21 mouse cellular contexts compared by ENCODE assay signal in the genomic region with DNA sequence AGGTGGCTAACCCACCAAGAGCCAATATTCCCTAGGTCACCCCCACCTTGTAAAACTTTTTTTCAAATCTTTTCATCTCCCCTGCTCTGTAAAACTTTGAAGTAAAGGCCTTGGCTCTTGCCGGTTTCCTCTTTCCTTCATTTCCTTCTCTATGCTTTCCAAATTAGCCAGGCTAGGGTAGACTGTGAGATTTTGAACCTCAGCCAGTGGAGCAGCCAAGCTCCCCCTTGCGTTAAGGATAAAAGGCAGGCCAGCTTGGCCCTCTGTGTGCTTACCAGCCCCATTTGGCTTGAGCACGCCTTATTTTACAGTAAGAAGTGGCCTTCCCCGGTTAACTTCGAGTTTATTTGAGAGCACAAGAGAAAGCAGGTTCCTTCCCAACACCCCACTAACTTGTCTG. TPM values are rescaled to one million over a fixed set of nuclear protein-coding genes. Genes with fewer than 3 reads are reported as not detected.
DNase-seq lines count a peak whose midpoint lies in the region; ATAC-seq and TF ChIP-seq lines count a peak whose summit lies in the region.
"Had no signal": no experiment of that assay in that cellular context is flagged by ENCODE, and none has a peak within 500 bp of the region (broad histone marks: within the 10 kb centered on the region; RNA-seq: fewer than 3 reads in every experiment).

No protein-coding gene starts in this region.

- H3K4me3 ChIP-seq in heart, adult 2 months: no peak overlapping the region
- no peak overlapping the region for H3K4me3 ChIP-seq in heart, embryonic 12.5 days
- H3K4me3 ChIP-seq in embryonic facial prominence, embryonic 10.5 days: no peak overlapping the region
- H3K4me3 ChIP-seq in limb, embryonic 10.5 days: no peak overlapping the region
- H3K4me3 ChIP-seq: forebrain, embryonic 10.5 days; liver, embryonic 15.5 days; midbrain, embryonic 12.5 days; stomach, embryonic 15.5 days had no signal

- no peak overlapping the region for H3K27ac ChIP-seq in heart, adult 2 months
- no peak overlapping the region for H3K27ac ChIP-seq in heart, embryonic 12.5 days (ENCODE audit: poor library complexity, severe bottlenecking)
- H3K27ac ChIP-seq in embryonic facial prominence, embryonic 10.5 days (replicated peaks): 0 out of 2 replicates have a peak overlapping the region, but pooled peaks have one; percentile 14
- peak overlapping the region; percentile 77 for H3K27ac ChIP-seq in limb, embryonic 10.5 days
- H3K27ac ChIP-seq: forebrain, embryonic 10.5 days; liver, embryonic 15.5 days; macrophage; midbrain, embryonic 12.5 days; stomach, embryonic 15.5 days had no signal

- no peak for TF ChIP-seq EP300 in heart, adult 2 months (IDR thresholded peaks at IDR 0.05; ENCODE audit: insufficient read depth, low read depth, low read length)

- TF ChIP-seq CTCF in heart, adult 2 months (IDR thresholded peaks at IDR 0.05): peak; percentile 33

- H3K79me2 ChIP-seq in heart, adult 2 months (replicated peaks; ENCODE audit: control insufficient read depth, insufficient read depth, low read length): no peaks in the 10 kb centered on the region

- DNase-seq in heart, adult 2 months: no peak
- peak; percentile 25 for DNase-seq in left cerebral cortex, postnatal 4 days
- no peak for DNase-seq in left cerebral cortex, adult 11 months (ENCODE audit: low spot score)
- DNase-seq in embryonic facial prominence, embryonic 10.5 days (ENCODE audit: low spot score): no peak
- DNase-seq in limb, embryonic 10.5 days (ENCODE audit: low spot score): no peak
- DNase-seq in right cerebral cortex, adult 2 months (ENCODE audit: low spot score in 2 of 2): no peak
- no peak for DNase-seq in yolk sac, embryonic 10.5 days (ENCODE audit: low spot score)
- DNase-seq: adrenal gland, adult 8-10 months; cerebellum, adult 11-12 months; cerebellum, postnatal 36 days; heart, postnatal 4 days; kidney, adult 8-10 months had no signal

- no peaks in the 10 kb centered on the region for H3K36me3 ChIP-seq in heart, adult 2 months (ENCODE audit: control insufficient read depth, insufficient read depth, low read length)
- H3K36me3 ChIP-seq in heart, embryonic 12.5 days: peaks cover 21% of the 10 kb centered on the region
- peaks cover 13% of the 10 kb centered on the region for H3K36me3 ChIP-seq in embryonic facial prominence, embryonic 10.5 days (replicated peaks)
- H3K36me3 ChIP-seq in limb, embryonic 10.5 days: peaks cover 15% of the 10 kb centered on the region
- H3K36me3 ChIP-seq: liver, embryonic 15.5 days had no signal

- no peak for ATAC-seq in heart, embryonic 12.5 days (ENCODE audit: insufficient number of reproducible peaks, low FRiP score)

- H3K27me3 ChIP-seq in heart, adult 2 months (ENCODE audit: control insufficient read depth, insufficient read depth, low read length): no peaks in the 10 kb centered on the region
- no peaks in the 10 kb centered on the region for H3K27me3 ChIP-seq in heart, embryonic 12.5 days (replicated peaks)
- no peaks in the 10 kb centered on the region for H3K27me3 ChIP-seq in embryonic facial prominence, embryonic 10.5 days (replicated peaks; ENCODE audit: low read depth, poor library complexity, severe bottlenecking)
- H3K27me3 ChIP-seq in limb, embryonic 10.5 days (ENCODE audit: low read depth, poor library complexity, severe bottlenecking): no peaks in the 10 kb centered on the region
- H3K27me3 ChIP-seq: liver, embryonic 15.5 days; midbrain, embryonic 12.5 days; stomach, embryonic 15.5 days had no signal

- WGBS in heart, adult 2 months: 26% methylated on average over 5 of the region's 5 CpGs
- WGBS in heart, embryonic 12.5 days: 59% methylated on average over 5 of the region's 5 CpGs
- WGBS in embryonic facial prominence, embryonic 10.5 days: 77% methylated on average over 5 of the region's 5 CpGs
- WGBS in limb, embryonic 10.5 days: 41% methylated on average over 5 of the region's 5 CpGs

- no peaks in the 10 kb centered on the region for H3K9me3 ChIP-seq in heart, embryonic 12.5 days (replicated peaks)
- no peaks in the 10 kb centered on the region for H3K9me3 ChIP-seq in embryonic facial prominence, embryonic 10.5 days
- no peaks in the 10 kb centered on the region for H3K9me3 ChIP-seq in limb, embryonic 10.5 days (replicated peaks)
- H3K9me3 ChIP-seq: forebrain, embryonic 10.5 days; liver, embryonic 15.5 days; midbrain, embryonic 12.5 days; stomach, embryonic 15.5 days had no signal

- H3K4me2 ChIP-seq in heart, embryonic 12.5 days: no peak overlapping the region
- H3K4me2 ChIP-seq: liver, embryonic 15.5 days; midbrain, embryonic 12.5 days; stomach, embryonic 15.5 days had no signal

- no peak for TF ChIP-seq POLR2A in heart, adult 2 months (IDR thresholded peaks at IDR 0.05; ENCODE audit: insufficient read depth, low read depth, low read length)

- intact Hi-C loops in heart, adult 2 months (cut with DNase I): no loop called here
- intact Hi-C loops in left cerebral cortex, postnatal 4 days (cut with DNase I): loop anchor here (5.0 kb wide), 1 partner anchor 63 kb away; no protein-coding TSS in a partner anchor

- H3K4me1 ChIP-seq in heart, adult 2 months (ENCODE audit: control insufficient read depth, insufficient read depth, low read length): no peaks in the 10 kb centered on the region; the same call in none of the 2 replicates
- peaks cover 7% of the 10 kb centered on the region for H3K4me1 ChIP-seq in heart, embryonic 12.5 days (replicated peaks)
- H3K4me1 ChIP-seq in embryonic facial prominence, embryonic 10.5 days: peaks cover 46% of the 10 kb centered on the region
- peaks cover 67% of the 10 kb centered on the region for H3K4me1 ChIP-seq in limb, embryonic 10.5 days

- H3K9ac ChIP-seq in heart, adult 2 months (ENCODE audit: low read depth, low read length): no peak overlapping the region
- no peak overlapping the region for H3K9ac ChIP-seq in heart, embryonic 12.5 days
- H3K9ac ChIP-seq: liver, embryonic 15.5 days; midbrain, embryonic 12.5 days; stomach, embryonic 15.5 days had no signal

RNA-seq across cellular contexts. Expression of gene Dupd1, which starts 39.9 kb away (rescaled TPM):
- not detected for total RNA-seq in heart, adult 2 months (2021)
- polyA plus RNA-seq in heart, adult 2 months (2012; rRNA removed): 0.12 TPM in 1 of 2 replicates, not detected in the other
- 0.17 and 0.23 TPM in 2 replicates for polyA plus RNA-seq in heart, embryonic 12.5 days (2016; fragmentation: Nextera tagmentation; extraction: Ambion mirVana)
- total RNA-seq in left cerebral cortex, postnatal 4 days (2021): not detected
- not detected in 2 replicates for polyA plus RNA-seq in embryonic facial prominence, embryonic 10.5 days (2016; fragmentation: Nextera tagmentation; extraction: Ambion mirVana)
- 0.45 TPM in 1 of 2 replicates, not detected in the other for polyA plus RNA-seq in limb, embryonic 10.5 days (2016; fragmentation: Nextera tagmentation; extraction: Ambion mirVana)
- total RNA-seq: granulocyte monocyte progenitor cell, adult 5-6 weeks; left cerebral cortex, postnatal 14 days had no signal
- polyA plus RNA-seq: forebrain, embryonic 10.5 days; macrophage; midbrain, embryonic 12.5 days; spleen, adult 2 months; stomach, embryonic 15.5 days had no signal

Comparison
In these comparisons a context has a peak if more than half of its experiments do, and no peak if none do; other contexts are left out.
1. H3K27ac ChIP-seq: peak in embryonic facial prominence, embryonic 10.5 days (single experiment) and limb, embryonic 10.5 days (single experiment); none in heart, adult 2 months (single experiment) and heart, embryonic 12.5 days (single experiment).